Mouse (Mus musculus): ENCODE measurements around the gene Lrrc4c.

Lrrc4c gene

DNA sequence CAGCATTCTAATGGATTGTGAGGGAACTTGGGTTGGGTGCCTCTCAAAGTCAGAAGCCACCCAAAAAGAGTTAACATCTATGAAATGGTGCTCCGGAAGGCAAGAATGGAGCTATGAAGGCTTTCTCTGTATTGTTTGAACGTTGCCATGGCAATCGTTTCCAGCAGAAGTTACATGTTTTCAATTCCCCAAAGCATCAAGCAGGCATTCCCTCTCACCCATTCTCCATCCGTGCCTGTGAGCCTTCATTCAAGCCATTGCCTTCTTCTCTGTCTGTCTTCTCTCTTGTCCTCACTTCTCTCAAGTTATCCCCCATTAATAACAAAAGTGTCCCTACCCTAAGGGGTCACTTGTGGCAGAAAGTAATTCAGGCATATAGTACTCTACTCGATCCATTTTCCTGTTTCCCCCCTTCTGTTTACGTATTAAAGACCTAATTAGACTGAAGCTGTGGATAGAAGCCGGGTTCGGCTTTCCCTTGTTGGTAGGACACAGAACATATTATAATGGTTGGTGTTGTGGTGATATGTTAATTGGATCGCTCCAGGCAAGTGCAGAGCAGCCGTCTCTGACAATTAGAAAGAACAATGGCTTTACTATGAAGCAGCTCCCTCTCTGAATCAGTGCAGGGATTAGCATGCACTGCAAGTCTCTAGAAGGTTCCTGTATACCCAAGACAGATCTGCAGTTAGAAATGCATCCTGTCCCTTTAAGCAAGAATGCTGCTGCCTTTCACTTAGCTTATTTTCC lies 1160.4 kb downstream of the Lrrc4c start:
- no peak for DNase-seq (ENCODE audit: low spot score in 2 of 2)

DNA sequence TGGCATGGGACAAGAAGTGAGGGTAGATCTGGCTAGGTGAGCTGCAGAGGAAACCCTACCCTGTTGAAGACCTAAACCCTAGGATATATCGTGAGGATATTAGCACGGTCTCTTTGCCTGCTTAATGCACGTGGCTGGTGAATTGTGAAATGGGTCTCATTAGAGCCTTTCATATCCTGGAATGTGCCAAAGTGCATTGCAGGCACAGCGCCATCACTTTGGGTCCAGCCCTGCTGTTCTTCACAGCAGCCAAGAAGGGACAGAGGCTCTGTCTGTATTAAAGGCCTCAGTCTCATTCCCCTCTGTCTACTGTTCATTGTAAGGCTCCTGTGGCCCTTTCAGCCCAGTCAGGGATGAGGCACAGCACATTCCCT lies 1160.9 kb downstream of the Lrrc4c start:
- no peak for DNase-seq (ENCODE audit: low spot score in 2 of 2)

DNA sequence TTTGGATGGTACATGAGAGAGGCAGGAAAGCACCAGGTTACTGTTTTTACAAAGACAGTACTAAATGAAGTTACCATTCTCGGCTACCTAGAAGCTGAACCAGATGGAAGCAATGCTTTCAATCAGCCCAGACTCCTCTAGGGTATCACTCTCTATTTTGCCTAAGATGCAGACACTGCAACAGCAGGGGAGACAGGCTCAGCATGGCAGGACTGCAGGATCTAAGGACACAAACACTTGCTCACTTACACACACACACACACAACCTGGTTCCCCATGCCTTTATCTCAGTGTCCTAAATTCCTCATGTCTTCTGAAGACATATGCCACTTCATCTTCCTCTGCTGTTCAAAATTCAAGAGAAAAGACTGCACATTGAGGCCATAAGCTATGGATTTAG lies 1167.0 kb downstream of the Lrrc4c start:
- DNase-seq (ENCODE audit: low spot score in 2 of 2): no peak

DNA sequence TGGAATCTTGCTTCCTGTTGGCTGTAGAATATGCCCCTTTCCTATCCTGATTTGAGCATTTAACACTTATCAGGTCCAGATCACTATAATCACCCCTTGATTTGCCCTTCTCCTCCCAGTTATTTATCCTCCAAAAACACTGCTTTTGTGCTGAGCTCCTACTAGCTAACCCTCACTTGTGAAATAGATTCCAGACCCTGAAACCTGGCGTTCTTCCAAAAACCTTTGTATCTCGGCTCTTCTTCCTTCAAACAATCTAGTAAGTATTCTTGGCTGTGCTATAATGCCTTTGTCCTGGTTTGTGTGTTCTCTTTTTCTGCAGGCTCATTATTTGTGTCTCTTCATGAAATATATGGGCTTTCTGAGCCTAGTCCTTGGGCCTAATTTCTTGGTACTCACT lies 1167.6 kb downstream of the Lrrc4c start:
- no peak for DNase-seq (ENCODE audit: low spot score in 2 of 2)

DNA sequence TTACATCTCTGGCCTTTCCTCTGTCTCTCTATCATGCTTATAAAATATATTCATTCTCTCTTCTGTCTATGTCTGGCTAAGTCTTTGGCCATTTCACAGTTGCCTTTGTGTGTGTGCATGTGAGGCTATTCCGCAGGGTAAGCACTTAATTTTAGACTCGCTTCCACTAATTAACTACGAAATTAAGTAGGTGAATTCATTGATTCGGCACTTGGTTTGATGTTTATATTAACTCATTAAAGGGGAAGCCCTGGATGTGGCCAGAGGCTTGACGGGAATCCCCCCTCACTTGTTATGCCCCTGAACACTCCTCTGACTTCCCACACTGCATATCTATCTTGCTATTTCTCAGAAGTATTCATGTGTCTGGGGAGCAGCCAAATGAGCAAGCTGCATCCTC lies 1169.6 kb downstream of the Lrrc4c start:
- no peak for DNase-seq (ENCODE audit: low spot score in 2 of 2)

DNA sequence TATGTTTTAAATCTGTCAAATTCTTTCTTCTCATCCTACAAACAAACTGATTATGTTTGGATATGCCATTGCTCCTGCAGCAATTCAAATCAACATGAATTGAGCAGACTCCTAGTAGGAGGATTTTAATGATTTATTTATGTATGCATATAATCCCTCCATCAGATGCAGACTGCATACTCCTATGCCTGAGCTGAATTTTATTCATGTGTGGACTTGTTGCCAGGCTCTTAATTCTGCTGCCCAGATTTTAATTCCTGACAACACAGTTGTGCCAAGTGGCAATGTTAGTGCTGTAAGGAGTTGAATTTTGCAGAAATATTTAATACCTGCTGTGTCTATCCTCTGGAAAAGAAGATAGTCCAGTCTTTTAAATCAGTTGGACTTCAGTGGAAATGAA lies 1179.1 kb downstream of the Lrrc4c start:
- DNase-seq (ENCODE audit: low spot score in 2 of 2): no peak

DNA sequence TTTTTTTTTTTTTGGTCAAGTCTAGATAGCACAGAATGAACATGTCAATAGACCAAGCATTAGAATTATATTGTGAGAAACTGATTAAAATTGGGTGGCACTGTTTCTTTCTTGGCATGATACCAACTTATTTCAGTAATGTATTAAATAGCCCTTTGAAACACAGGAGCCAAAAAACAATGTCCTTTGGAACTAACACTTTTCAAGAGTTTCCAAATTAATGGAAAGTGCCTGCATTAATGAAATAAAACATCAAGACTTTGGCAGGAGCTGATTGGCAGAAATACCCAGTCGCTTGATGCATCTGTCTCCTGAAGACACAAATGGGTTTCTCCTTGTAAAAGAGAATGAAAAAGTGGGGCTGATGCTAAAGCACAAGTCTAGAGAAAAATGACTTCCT lies 1184.5 kb downstream of the Lrrc4c start:
- no peak for DNase-seq (ENCODE audit: low spot score in 2 of 2)

DNA sequence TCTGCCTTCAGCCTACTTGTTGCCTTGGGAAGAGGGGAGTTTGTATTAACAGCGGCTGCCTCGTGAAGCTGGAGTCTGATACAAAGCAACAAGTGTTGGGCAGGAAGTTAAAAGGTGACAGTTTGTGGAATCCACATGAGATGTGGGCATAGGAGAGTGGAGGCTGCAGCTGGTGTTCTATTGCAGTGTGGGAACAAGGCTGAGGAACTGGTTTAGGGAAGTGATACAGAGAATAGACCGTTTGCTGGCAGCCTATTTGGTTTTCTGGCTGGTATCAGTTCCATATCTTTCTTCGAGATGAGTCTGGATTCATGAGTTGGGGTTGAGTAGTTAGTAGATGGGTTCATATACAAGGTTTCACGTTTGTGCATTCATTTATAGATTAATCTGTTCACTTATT lies 1186.9 kb downstream of the Lrrc4c start:
- DNase-seq (ENCODE audit: low spot score in 2 of 2): no peak

DNA sequence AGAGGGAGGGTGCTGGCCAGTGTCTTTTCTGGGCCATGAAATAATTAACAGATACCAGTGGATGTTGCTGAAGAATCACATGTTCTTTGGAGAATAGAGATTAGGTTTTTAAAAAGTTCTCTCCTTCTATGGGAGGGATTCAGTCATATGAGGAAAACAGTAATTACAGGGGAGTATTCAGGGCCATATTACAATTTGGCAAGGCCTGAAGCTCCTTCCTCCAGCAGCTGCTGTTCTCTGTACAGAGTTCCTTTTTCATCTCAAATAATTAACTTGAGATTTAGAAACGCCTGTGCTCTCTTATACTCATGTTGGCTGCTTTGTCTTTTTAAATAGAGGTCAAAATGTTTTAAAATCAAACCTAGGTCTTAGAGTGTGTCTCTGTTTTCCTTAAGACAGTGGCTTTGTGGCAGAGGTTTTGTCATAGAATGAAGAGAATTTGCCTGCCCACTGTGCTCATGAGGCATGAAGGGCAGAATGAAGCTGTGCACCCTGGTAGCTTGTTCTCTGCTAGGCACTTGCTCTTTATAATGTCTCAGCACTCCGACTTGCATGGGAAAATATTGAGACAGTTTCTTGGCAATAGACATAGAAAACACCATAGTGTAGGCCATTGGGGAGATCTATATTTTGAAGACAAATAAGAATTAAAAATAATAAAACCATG lies 1206.4 kb downstream of the Lrrc4c start:
- DNase-seq (ENCODE audit: low spot score in 2 of 2): no peak

DNA sequence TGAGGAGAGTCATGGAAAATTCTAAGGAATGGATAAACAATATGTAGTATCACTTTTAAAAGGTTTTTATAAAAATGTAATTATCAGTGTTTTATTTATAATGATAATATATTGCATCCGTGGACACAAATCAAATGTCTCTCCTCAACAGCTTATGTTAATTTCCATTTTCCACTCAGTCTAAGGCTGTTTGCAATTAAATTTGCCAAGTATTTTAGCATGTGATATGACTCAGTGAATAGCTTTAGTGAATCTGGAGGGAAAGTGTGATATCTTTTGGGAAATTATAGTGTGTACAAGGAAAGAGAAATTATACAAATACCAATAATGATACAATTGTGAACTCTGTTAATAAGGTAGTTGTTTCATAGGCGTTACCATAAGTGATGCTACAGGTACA lies 1207.1 kb downstream of the Lrrc4c start:
- DNase-seq (ENCODE audit: low spot score in 2 of 2): no peak

DNA sequence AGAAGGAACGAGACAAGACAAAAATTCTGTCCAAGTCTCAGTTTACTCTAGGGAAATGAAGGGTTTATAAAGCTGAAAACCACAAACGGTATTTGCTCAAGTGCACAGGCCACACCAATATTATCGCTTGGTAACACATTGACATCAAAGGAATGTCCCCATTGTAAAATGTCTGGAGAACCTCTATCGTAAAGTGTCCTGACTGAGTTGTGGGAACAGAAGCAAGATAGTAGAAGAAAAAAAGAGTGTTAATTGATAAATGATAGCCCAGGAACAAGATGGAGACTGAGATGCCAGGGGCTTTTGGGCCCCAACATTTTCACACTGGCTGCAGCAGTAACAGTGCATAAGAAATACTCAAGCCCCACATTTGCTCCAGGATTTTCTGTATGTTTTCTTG lies 1212.7 kb downstream of the Lrrc4c start:
- no peak for DNase-seq (ENCODE audit: low spot score in 2 of 2)

DNA sequence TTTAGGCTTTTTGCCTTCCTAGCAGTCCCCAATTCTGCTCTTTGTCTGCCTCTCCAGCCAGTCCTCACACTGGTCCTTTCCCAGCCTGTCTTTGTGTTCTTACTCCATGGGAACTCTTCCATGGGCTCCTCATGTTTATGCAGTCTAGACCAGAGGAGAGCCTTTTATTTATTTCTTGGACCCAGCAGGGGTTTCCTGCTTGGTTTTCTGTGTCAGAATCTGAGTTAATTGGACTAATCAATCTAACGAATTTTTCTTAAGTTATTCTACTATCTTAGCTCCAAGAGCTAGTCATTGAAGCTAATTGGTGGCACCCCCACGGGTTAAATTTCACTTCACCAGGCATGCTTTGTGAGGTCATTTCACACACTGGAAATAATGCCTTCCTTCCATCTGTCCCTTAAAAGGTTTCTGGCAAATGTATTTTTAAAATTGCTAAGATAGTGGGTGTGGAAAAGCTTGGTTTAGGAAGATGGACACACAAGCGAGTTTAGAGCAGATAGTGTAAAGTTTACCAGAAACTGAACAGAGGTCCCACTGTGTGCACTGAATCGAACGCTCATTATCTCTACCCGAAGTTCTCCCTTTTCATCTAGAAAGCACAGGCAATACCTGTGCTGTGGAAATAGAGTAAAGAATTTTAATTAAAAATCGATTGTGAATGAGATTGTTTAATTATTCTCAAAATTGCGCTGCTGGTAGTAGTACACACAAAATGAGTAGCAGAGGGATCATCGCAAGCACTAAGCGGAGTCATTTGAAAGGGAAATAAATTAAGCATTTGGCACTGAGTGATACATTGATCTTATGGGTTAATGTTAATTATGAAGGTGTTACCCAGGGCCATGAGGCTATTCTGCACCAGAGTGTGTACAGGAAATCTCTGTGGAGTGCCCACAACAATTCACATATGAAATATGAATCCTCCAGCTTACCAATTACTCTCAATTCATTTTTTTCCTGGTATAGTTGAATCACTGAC lies 1226.0 kb downstream of the Lrrc4c start:
- DNase-seq (ENCODE audit: low spot score in 2 of 2): no peak

DNA sequence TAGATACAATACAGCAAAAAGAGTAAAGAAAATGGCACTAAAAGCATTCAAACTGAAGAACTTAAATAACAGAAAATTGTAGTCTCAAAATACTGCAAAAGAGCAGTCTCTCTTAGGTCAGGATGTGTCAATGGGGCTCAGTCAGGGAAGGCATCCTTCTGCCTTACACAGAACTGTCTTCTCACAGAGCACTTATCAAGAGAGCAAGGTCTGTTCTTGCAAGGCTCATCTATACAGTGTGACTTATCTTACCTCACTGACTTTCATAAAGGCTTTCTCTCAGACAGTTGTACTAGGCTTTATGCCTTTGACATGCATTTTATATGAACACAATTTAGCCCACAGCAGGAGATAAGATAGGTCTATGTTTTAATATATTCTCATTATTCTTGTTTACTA lies 1226.7 kb downstream of the Lrrc4c start:
- DNase-seq (ENCODE audit: low spot score in 2 of 2): no peak

DNA sequence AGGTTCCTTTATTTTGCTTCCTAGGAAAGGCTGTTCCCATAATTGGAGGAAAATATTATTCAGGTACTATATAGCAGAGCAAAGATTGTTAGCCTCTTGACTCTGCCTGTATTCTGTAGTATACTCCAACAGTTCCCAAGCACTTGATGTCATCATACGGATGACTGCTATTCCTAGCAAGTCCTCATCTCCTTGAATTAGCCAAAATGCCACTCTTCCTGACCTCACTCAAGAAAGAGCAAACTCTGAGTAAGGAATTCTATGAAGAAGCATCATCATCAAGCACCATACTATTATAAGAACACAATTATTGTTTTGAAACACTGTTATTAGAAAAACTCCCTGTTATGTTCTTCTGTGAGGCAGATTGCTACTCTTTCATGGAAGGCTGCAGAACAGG lies 1228.0 kb downstream of the Lrrc4c start:
- no peak for DNase-seq (ENCODE audit: low spot score in 2 of 2)

DNA sequence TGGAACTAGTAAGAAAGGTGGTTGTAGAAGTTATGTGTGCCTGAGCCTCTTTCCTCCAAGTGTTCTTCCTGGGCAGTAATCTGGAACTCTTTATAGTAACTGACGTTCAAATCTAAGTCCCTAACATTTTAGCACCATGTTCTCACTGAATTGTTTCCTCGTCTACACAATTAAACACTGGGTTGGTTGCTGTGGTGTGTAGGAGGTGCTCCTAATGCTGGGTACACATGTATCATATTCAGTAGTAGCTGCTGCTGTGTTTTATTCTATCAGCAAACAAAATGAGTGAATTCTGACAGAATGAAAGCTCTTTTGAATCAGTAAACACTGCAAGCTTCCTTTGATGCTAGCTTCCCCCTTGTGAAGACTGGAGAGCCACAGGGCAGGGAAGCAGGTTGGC lies 1246.5 kb downstream of the Lrrc4c start:
- no peak for DNase-seq (ENCODE audit: low spot score in 2 of 2)

DNA sequence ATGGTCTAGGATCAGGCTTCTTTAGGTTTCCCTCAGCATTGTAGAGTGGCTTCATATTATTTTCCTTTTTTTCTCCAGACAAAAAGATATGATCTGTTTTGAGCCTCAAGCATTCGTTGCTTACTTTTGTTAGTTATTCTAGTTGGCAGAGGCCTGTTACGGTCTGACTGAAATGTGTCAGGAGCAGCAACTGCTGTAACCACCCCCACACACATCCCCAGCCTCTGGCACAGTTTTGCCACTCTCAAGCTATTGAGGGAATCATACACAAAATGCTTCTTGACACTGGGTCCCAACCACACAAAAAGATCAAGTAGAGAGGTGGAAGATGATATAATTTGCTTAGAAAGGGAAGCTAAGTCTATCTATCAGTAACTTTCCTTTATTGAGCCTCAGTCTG lies 1251.0 kb downstream of the Lrrc4c start:
- no peak for DNase-seq (ENCODE audit: low spot score in 2 of 2)

DNA sequence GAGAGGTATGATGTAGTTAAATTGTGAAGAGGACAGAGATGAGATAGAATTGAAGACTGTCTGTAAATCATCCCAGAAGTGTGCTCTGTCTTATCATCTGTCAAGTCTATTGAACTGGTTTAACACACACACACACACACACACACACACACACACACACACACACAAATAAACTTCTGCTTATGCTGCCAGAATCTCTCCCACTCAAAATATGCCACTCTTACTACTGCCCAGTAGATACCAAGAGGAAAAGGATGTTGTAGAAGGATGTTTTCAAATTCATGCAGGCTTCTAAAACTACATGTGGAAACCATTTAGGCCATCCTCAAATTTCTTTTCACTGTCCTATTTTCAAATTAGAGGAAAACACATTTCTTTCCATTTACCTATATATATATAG lies 1257.0 kb downstream of the Lrrc4c start:
- no peak for DNase-seq (ENCODE audit: low spot score in 2 of 2)

DNA sequence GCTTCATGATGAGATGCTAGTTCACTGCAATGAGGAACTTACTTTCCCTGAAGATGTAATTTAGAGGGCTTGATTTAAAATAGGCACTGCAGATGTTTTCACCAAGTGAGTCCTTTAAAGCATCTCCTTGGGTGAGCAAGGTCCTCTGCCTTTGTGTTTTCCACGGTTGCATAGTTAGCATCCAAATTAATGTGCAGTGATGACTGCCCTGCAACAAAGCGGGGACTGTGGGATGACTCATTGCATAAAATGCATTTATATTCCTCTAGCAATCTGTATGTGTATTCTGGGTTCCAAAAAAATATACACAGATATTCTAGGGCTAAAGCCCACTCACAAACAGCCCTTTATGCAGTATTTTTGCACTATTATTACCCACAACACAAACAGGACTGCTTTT lies 1263.2 kb downstream of the Lrrc4c start:
- no peak for DNase-seq (ENCODE audit: low spot score in 2 of 2)

DNA sequence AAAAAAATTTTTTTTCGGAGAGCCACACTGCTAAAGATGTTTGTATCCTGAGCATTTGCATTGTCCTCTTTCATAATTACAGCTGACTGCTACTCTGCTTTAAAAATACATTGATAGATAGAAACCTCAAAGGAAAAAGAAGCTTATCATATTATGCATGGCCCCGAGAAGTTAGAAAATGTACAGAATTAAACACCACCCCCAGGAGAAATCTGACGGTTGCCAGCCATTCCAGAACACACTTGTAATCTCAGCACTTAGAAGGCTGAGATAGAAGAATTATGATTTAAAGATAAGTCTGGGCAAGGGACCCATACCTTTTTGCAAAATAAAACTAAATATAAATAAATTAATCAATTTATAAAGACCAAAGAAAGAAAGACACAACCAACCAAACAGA lies 1268.4 kb downstream of the Lrrc4c start:
- DNase-seq (ENCODE audit: low spot score in 2 of 2): no peak

DNA sequence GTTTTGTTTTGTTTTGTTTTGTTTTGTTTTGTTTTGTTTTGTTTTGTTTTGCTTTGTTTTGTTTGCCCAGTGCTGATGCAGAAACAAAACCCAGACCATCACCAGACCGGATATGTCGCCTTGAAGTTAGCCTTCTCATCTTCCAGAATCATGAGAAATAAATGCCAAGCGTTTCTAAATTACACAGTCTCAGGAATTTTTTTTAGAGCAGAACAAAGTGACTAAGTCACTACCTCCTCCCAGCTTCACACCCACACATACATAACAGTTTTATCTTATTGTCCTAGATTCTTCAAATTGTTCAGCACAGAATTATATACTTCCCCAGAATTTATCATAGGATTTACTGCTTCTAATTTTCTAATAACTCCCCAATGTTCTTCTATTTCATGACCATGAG lies 1272.6 kb downstream of the Lrrc4c start:
- DNase-seq (ENCODE audit: low spot score in 2 of 2): no peak

DNA sequence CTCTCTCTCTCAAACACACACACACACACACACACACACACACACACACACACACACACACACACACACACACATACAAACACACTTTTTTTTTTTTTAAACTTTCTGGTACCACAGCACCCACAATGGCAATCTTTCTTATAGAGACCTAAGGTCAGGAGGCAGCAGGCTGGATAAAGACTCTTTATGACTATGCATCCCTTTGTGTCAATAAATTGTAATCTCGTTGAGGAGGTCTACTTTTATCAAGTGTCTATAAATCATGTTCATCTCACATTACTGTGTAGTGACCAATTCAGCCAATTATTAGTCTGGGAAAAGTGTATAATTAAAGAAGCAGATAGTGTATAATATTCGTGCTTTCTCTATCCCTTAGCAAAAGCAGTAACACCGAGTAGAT lies 1286.2 kb downstream of the Lrrc4c start:
- DNase-seq (ENCODE audit: low spot score in 2 of 2): no peak

DNA sequence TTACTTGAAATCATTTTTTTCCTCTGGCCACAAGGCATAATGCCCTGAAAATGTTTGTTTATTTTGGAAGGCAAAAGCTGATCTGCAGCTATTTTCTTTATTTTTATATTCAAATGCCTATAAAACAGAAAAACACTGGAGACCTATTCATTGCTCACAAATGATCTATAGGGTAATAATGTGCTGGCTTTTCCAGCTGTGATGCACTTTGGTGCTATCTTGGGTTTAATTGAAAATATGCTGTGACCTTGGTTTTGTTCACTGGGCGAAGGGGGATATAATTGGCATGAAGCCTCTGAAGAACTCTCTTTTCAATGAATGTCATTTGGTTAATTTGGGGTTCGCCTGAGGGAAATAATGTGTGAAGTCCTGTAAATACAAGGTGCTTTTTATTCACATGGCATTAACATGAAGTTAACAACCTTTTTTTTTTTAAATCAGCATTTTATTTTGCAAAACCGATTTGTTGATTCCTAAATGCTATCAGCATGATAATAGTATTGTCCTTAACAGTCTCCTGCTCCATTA lies 1286.8 kb downstream of the Lrrc4c start:
- DNase-seq (ENCODE audit: low spot score in 2 of 2): no peak
